Mouse (Mus musculus): ENCODE measurements around the gene Hmgcl. TPM values are rescaled to one million over a fixed set of nuclear protein-coding genes. Genes with fewer than 3 reads are reported as not detected.
"Not testable (repeated sequence)": the region's sequence is repeated elsewhere in the genome, so short reads cannot be mapped to it uniquely, and the experiment has no call there.

The Hmgcl gene
- total RNA-seq, 2 experiments from 2014 or later, result 71.5 to 74.8 TPM

DNA sequence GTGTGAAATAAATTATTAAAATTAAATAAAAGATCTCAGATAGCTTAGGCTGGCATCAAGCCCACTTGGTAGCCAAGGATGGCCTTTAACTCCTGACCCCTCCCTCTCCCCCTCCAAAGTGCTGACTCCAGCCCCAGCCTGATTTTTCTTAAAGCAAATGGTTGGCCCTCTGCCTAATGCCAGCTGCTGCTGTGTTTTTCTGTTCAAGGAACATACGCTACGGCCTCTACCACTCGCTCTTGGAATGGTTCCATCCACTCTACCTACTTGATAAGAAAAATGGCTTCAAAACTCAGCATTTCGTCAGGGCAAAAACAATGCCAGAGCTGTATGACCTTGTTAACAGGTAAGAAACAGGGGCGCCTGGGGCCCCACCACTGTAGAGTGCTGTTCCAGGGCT is 20.9 kb upstream of the Hmgcl start:
- no peak for DNase-seq (ENCODE audit: low spot score)
- intact Hi-C loops (cut with DNase I), result loop anchor here (10.0 kb wide), 1 partner anchor 221 kb away; no protein-coding TSS in a partner anchor

DNA sequence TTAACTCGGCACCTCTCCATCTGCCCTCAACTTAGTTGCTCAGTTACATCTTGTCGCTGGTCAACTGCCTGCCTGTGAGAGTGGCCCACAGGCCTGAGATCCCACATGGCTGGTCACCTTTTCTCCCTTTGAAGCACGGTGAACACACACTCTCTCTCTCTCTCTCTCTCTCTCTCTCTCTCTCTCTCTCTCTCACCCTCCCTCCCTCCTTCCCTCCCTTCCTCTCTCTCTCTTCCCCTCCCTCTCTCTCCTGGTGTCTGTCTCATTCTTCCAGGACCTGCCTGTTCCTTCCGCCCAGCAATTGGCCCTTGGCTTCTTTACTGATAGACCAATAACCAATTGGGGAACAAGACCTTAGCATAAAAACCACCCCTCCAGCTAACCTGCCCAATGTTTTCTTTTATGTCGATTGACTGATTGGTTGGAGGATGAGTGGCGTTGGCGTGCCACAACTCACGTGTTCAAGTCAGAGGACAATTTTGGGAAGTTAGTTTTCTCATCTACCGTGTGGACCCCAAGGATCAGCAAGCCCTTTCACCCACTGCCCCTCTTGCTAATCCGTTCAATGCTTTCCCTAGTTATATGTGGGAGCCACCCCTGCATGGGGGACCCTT is 19.9 kb upstream of the Hmgcl start:
- intact Hi-C loops (cut with DNase I), result loop anchor here (10.0 kb wide), 1 partner anchor 222 kb away; no protein-coding TSS in a partner anchor
- DNase-seq (ENCODE audit: low spot score), result no peak

DNA sequence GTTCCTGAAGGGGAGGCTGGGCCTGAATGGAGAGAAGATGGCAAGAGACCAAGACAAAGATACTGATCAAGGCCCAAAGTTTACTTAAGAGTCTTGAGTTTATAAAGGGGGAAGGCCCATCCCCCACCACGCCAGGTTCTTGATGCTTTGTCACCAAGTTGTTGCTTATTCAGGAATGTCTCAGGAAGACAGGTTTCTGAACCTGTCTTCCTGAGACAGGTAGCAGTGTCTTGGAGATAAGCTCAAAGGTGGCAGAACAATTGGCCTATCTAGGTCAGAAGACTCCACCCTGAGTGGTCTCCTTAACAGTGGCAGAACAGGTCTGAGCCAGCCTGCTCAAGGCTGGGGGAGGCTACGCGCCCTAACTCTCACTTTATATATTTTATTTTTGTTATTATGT is 19.4 kb upstream of the Hmgcl start:
- DNase-seq (ENCODE audit: low spot score), result no peak
- intact Hi-C loops (cut with DNase I), result loop anchor here (10.0 kb wide), 1 partner anchor 222 kb away; no protein-coding TSS in a partner anchor

DNA sequence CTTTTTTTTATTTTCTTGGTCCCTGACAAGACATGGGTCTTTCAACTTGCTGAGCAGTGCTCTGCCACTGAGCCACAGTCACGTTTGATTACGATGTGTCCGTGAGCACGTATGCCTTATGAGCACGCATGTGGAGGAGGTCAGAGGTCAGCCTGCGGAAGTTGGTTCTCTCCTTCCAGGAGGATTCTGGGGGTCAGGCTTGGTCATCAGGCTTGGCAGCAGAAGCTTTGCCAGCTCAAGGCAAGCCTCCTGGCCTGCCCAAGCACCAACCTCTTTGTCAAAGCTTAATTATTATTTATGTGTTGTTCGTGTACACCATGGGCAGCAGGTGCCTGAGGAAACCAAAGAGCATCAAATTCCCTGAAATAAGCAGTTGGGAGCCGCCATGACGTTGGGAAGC is 17.9 kb upstream of the Hmgcl start:
- DNase-seq (ENCODE audit: low spot score), result no peak
- intact Hi-C loops (cut with DNase I), result loop anchor here (10.0 kb wide), 1 partner anchor 224 kb away; no protein-coding TSS in a partner anchor

DNA sequence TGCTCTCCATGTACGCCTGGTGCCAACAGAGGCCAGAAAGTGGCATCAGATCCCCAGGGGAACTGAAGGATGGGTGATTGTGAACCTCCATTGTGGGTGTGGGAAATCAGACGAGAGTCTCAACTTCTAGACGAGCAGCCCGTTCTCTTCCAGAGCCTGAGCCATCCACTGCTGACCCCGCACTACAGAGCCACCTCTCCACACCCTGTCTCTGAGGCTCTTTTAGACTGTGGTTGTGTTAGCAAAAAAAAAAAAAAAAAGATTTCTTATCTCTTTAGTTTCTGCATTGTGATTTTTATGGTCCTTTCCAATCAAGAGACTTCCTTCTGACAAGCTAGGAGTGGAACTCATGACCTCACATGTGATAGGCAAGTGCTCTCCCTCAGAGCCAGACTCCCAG is 16.8 kb upstream of the Hmgcl start:
- DNase-seq (ENCODE audit: low spot score), result no peak
- intact Hi-C loops (cut with DNase I), result loop anchor here (10.0 kb wide), 1 partner anchor 225 kb away; no protein-coding TSS in a partner anchor

DNA sequence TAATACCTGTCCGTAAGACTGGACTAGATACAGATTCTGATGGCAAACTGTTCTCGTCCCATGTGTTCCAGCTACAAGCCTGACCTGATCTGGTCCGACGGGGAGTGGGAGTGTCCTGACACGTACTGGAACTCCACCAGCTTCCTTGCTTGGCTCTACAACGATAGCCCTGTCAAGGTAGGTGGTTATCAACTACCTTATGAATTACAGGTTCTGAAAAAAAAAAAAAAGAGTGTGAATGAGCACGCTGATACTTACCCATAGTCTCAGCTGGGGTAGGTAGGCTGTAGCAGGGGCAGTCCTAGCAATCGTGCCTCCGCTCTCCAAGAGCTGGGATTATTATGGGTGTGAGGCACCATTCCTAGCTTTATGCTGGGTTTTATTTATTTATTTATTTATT is 16.4 kb upstream of the Hmgcl start:
- intact Hi-C loops (cut with DNase I), result loop anchor here (5.0 to 10.0 kb wide), 2 partner anchors 128 to 225 kb away; no protein-coding TSS in a partner anchor
- no peak for DNase-seq (ENCODE audit: low spot score)

DNA sequence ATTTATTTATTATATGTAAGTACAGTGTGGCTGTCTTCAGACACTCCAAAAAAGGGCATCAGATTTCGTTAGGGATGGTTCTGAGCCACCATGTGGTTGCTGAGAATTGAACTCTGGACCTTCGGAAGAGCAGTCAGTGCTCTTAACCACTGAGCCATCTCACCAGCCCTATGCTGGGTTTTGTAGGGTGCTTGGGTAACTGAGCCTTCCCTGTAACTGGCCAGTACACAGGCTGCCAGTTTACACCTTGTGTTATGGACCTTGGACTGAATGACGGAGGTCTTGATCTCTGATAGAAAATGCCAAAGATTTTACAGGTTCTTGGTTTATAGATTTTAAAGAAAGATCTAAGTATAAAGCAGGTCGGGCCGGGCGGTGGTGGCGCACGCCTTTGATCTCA is 16.0 kb upstream of the Hmgcl start:
- DNase-seq (ENCODE audit: low spot score), result no peak
- intact Hi-C loops (cut with DNase I), result loop anchor here (5.0 kb wide), 1 partner anchor 128 kb away; no protein-coding TSS in a partner anchor

DNA sequence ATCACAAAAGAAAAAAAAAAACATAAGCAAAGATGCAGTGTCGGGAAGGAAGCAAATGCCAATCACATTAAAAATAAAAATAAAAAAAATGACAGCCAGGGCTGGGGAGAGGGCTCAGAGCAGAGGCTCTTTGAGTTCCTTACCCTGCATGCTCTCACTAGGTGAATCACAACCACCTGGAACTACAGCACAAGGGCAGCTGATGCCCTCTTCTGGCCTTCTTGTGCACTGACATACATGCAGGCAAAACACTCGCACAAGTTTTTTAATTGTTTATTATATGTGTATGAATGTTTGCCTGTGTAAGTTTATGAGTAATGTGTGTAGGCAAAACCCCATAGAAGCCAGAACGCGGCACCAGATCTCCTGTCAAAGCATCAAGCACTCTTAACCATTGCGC is 14.4 kb upstream of the Hmgcl start:
- intact Hi-C loops (cut with DNase I), result loop anchor here (2.0 to 5.0 kb wide), 2 partner anchors 41 to 130 kb away; no protein-coding TSS in a partner anchor
- no peak for DNase-seq (ENCODE audit: low spot score)

DNA sequence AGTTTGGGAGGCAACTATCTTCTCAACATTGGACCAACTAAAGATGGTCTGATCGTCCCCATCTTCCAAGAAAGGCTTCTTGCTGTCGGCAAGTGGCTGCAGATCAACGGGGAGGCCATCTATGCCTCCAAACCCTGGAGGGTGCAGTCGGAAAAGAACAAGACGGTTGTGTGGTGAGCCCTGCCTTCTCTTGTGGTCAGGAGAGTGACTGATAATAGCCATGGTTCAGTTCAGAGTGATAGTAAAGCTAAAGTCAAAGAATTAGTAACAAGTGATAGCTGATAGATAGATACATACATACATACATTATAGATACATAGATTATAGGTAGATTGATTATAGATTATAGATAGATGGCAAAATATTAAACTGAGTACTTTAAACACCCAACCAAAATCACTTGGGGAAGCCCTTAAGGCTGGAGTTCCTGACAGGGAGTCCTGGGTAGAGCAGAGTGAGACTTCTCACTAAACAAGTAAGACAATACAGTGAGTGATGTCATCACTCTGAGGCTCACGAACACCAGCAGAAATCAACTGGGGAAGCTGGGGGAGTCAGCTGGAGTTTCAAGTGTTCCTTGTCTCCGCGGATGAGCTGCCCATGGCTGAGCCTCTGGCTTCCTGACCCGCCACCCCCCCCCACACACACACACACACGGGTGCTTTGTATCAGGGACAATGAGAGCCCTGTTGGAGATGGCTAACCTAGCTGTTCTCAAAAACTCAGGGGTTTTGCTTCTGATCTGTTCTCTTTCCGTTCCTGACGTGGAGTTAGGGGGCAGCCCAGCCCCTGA is 11.3 kb upstream of the Hmgcl start:
- no peak for DNase-seq (ENCODE audit: low spot score)
- intact Hi-C loops (cut with DNase I), result loop anchor here (5.0 kb wide), 1 partner anchor 133 kb away; no protein-coding TSS in a partner anchor

DNA sequence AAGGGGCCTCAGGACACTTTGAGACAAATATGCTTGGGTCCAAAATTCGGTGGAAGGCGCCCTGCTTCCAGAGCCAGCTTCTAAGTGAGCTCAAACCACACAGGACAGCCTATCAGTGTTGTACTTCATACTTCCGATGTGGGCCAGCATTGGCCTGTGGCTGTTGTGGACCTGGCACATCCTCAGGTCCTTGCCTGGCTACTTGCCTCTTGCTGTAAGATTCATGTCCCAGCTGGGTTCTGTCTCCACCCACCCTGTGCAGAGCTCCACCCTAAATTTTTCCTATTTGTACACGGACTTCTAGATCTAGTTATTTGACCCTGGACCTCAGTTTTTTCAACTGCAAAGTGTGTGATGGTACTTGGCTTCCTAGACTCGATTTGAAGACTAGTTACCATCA is 10.7 kb upstream of the Hmgcl start:
- DNase-seq (ENCODE audit: low spot score), result peak; percentile 44
- intact Hi-C loops (cut with DNase I), result no loop called here

DNA sequence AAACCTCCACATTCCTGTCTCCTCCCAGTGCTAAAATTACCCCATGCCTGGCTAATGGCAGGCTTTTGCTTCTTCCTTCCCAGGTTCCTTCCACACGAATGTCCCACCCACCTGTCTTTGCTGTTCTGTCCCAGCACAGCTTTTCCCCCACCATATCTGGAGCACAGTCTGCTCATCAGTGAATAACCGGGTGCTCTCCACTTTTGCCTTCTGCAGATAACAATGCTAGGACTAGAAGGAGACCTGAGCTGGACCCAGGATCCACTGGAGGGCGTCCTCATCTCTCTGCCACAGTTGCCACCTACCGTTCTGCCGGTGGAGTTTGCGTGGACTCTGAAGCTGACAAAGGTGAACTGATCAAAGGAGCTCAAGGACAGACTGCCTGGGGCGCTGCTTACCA is 7.4 kb upstream of the Hmgcl start:
- no peak for DNase-seq (ENCODE audit: low spot score)
- intact Hi-C loops (cut with DNase I), result no loop called here

DNA sequence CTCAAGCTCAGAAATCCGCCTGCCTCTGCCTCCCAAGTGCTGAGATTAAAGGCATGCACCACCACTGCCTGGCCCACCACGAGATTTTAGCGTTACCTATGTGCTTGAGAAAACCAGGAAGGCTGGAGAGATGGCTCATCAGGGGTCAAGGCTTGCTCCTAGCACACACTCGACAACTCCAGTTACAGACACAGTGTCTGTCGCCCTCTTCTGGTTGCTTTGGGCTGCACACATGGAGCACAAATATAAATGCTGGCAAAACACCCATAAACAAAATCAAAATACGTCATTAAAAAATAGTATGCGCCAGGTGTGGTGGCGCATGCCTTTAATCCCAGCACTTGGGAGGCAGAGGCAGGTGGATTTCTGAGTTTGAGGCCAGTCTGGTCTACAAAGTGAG is 5.2 kb upstream of the Hmgcl start:
- intact Hi-C loops (cut with DNase I); DNase-seq (ENCODE audit: low spot score): not testable (repeated sequence)

DNA sequence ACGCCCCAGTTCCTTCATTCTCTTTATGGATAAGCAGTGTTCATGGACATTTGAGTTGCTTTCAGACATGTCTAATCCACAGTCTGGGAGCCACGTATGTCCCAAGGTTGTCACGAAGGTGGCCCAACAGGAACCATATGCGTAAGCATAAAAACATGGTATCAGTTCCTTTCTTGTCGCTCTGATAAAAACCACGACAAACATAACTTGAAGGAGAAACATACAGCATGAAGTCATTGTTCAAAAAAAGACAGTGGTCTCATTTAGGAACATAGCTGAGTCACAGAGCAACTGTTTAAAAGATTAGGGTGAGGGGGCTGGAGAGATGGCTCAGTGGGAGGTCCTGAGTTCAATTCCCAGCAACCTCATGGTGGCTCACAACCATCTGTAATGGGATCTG is 4.1 kb upstream of the Hmgcl start:
- no peak for DNase-seq (ENCODE audit: low spot score)
- intact Hi-C loops (cut with DNase I), result loop anchor here (2.0 kb wide), 1 partner anchor 21 kb away; the partner anchor contains the start of gene Fuca1

DNA sequence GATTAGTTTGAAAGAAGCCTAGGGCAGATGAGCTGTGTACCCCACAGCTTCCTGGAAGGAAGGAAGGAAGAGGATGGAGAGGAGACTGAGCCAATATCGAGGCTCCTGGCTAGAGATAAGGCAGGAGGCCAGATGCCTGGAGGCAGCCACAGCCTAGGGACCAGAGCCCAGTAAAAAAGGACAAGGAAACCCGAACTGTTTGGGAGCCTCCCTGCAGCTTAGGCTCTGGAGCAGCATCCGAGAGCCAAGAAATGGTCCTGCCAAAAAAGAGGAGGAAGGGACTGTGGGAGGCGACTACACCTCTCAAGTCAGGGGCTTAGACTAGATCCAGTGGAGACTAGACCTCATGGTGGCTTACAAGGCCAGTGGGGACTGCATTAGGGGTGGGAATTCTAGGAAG is 2.9 kb upstream of the Hmgcl start:
- intact Hi-C loops (cut with DNase I), result loop anchor here (2.0 kb wide), 1 partner anchor 23 kb away; the partner anchor contains the start of gene Fuca1
- DNase-seq (ENCODE audit: low spot score), result no peak

DNA sequence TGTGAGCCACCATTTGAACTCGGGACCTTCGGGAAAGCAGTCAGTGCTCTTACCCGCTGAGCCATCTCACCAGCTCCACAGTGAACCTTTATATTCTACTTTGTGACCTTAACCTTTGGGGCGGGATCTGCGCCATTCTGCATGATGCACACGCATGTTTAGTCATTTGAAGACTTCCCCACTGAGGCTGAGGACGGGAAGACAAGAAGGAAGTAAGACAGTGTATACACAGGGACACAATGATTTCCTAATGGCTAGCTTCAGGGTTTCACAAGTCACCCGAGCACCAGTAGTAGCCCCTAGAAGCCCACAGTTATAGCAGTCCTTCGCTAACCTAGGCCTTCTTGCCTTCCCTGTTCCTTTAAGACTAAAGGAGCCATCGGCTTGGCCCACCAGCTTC is 542 bp upstream of the Hmgcl start:
- intact Hi-C loops (cut with DNase I), result no loop called here
- DNase-seq (ENCODE audit: low spot score), result no peak

DNA sequence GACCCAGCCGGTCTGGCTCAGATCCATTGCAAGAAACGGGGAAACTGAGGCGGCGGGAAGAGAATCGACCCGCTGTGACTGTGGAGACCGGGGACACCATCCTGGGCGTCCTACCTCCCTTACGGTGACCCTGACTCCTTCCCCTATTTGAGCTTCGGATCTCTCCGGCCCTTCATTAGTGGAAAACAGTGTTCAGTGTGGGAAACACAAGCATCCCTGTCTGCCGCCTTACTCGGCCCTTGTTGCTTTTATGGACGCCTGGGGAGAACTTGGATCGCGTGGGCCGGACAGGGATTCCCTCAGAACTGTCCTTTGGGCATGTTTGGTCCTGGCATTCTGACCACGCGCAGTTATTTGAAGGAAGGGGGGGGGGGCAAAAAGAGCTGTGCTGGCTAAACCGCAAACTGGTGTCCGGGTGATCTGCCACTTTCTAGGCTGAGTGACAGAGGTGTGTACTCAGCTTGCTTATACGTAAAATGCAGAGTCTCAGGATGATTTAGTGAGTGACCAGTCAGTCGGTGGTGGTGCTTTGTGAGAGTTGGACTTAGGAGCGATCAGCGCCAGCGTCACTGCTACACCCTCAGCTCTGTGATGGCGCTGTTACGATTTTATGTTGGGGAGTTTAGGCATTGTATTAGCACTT is 532 bp downstream of the Hmgcl start:
- no peak for DNase-seq (ENCODE audit: low spot score)
- intact Hi-C loops (cut with DNase I), result no loop called here

DNA sequence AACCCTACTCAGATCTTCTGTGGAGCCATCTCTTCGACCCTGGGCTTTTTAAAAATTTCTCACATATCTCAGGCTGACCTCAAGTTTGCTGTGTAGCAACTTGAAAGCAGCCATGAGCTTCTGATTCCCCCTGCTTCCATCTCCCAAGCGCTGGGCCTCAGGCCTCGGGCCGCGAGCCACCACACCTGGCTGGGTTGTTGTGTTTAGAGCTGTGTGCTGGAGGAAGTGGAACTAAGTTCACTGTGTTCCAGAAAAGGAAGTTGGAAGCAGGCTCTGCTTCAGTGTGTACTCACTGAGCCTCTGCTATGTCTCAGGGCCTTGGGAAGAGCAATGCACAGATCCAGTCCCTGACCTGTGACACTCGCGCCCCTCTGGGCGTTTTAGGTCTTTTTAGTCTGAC is 1.9 kb downstream of the Hmgcl start:
- intact Hi-C loops (cut with DNase I), result no loop called here
- DNase-seq (ENCODE audit: low spot score), result no peak

DNA sequence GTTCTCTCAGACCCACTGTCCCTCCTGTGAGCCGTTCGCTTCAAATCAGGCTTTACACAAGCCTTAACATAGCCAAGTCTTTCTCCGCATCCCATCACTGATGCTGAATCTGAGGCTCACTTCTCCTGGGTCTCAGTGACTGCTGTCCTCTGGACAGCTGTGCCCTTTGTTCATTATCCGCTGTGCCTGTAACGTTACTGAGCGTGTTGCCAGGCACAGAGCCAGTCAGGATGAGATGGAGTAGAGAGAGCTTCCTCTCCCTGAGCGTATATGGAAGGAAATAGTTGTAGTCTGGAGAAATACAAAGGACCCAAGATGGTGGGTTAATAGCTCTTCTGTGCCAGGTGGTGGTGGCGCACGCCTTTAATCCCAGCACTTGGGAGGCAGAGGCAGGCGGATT is 3.2 kb downstream of the Hmgcl start:
- intact Hi-C loops (cut with DNase I), result no loop called here
- no peak for DNase-seq (ENCODE audit: low spot score)

DNA sequence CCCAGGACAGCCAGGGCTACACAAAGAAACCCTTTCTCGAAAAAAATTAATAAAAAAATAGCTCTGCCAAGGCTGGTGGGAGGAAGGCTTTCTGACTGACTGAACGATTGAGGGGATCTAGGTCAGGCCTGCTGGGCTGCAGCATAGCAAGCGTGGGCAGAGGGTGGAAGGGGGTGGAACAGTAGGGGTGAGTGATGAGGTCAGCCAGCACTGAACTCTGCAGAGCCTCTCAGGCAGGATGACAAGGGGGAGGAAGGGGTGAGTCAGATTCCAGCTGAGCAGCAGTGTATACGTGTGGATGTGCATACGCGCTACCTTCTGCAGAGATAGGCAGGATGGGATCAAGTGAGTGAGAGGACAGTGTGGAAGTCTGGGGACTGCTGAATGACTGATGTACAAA is 3.7 kb downstream of the Hmgcl start:
- intact Hi-C loops (cut with DNase I), result no loop called here
- DNase-seq (ENCODE audit: low spot score), result no peak

DNA sequence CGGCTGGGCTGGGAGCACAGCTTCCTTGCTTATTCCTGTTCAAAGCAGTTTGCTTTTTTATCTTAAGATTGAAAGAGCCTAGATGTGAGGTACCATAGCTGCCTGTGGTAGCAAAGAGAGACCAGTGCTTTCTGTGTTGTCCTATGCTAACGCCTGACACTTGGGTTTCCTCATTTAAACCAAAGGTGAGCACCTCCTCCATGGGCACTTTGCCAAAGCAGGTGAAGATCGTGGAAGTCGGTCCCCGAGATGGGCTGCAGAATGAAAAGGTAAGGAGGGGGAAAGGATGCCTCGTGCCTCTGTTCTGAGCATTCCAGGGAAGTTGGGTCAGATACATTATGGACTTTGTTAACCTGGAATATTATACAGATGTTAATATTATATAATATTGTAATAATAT is 4.1 kb downstream of the Hmgcl start:
- intact Hi-C loops (cut with DNase I), result no loop called here
- no peak for DNase-seq (ENCODE audit: low spot score)

DNA sequence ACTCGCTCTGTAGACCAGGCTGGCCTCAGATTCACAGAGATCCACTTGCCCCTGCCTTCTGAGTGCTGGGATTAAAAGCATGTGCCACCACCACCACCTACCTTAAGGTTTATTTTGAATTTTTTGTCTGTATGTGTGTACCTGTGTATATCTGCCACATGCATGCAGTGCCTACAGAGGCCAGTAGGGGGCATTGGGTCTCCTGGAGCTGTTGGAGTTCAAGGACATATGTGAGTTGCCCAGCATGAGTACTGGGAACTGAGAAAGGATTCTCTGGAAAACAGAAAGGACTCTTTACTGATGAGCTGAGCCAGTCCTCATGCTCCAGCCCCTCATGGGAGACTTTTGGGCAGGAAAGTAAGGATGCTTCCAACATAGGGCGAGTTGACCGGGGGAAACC is 5.3 kb downstream of the Hmgcl start:
- intact Hi-C loops (cut with DNase I), result no loop called here
- DNase-seq (ENCODE audit: low spot score), result no peak

All from heart, postnatal 25 days (tissue).